Mouse (Mus musculus) gastrocnemius, postnatal 10 days (tissue): ENCODE measurements around the gene Pnpla8. TPM values are rescaled to one million over a fixed set of nuclear protein-coding genes. Genes with fewer than 3 reads are reported as not detected.

Experiments
- DNase-seq: peaks from one replicate; pipeline ENCODE4 v3.0.0; 2021; ENCODE audit warnings: mixed read lengths
- microRNA-seq, 2 experiments: library from miRNA; unstranded; fragments of <30 nt; microRNA quantifications; one replicate each; pipeline ENCODE4 v1.2.0; 2021
- total RNA-seq, 2 experiments: library from RNA; stranded (reverse); gene quantifications; 2 replicates each; pipeline ENCODE4 v1.2.3; 2021

The Pnpla8 gene
- total RNA-seq, 2 experiments from 2014 or later: 58.3 to 68.8 TPM

GRCm38 (mm10) chr12:44355116-44355515 lies 133.9 kb downstream of the Pnpla8 start:
- no peak for DNase-seq

DNA sequence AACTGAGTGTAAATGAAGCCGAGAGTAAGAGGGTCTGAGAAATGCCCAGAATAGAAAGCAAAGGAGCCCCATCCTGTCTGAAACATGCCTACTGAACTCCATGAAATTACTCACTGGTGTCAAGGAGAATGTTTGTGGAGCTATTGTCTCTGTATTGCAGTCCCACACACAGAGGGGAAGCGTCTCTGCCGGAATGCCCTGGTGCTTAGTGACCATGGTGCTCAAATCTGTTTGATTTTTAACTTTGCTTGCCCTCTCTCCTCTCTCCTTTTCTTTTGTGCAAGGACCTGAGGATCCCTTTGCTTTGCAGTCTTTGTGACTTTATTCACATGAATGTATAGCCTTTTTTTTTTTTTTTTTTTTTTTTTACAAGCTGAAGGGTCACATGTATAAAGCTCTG lies 136.3 kb downstream of the Pnpla8 start:
- no peak for DNase-seq

GRCm38 (mm10) chr12:44357881-44358280 lies 136.7 kb downstream of the Pnpla8 start:
- no peak for DNase-seq

DNA sequence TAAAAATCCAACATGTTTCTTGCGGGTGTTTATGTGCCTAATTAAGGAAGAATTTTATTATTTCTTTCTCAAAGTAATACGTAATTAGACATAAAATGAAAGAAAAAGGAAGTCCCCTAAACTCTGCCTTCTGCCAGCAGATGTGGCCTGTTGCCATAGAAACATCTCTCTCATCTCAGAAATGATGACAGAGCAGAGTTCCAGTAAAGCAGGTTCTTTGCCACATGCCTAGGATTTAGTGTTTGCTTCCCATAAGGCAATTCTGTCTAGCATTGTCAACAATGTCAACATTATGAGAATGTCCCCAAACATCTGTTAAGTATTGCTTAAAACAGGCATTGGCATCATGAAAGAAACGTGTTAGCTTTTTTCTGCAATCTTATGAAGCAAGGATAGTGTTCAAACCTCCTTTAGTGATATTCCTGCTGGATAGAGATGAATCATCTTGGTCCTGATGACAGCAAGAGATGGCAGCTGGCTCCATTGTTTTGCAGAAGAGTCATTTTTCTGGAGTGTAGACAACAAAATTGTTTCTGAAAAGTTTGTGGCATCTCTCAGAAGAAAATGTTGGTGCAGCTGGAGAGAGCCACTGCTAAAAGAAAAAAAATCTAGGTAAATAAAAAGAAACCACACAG lies 150.0 kb downstream of the Pnpla8 start:
- DNase-seq: no peak

Small RNAs within 50 kb of the gene (microRNA-seq; reads per million reads assigned to microRNA genes)
- 0 reads per million in 2 experiments for gene Mir5627

Other genes with a start within 250 kb of the Pnpla8 start
- 10 to 100 TPM; 15.5 to 17.7 TPM for gene Dnajb9, start 11.0 kb upstream of the Pnpla8 start, total RNA-seq
- 1 to 10 TPM; 3.6 to 4.7 TPM for gene Nrcam, start 107.5 kb downstream of the Pnpla8 start, total RNA-seq